Mouse (Mus musculus) cerebellum, adult 2 months (tissue): Measurements from ENCODE around the gene Cct6b.

ENCODE experiments used
- CTCF ChIP-seq: fragments of 200-500 bp; IDR thresholded peaks from 2 replicates; pipeline ENCODE4 v1.5.1; 2011; ENCODE audit warnings: low read depth, mild to moderate bottlenecking, control low read depth, low read length, moderate library complexity, borderline replicate concordance; ENCODE audit not compliant: insufficient read depth
- POLR2A ChIP-seq: fragments of 200-500 bp; IDR thresholded peaks from 2 replicates; pipeline ENCODE4 v1.6.1; 2011; ENCODE audit warnings: low read length, control low read depth, borderline replicate concordance; ENCODE audit not compliant: insufficient read depth

- TF ChIP-seq CTCF (no peak), POLR2A (no peak)
These were observed 1.8 kb downstream of the Cct6b start for GRCm38 (mm10) chr11:82762286-82762829.
